9 mouse cellular contexts compared by ENCODE assay signal in genomic region chr2:122629871-122630270, GRCm38 (mm10). TPM values are rescaled to one million over a fixed set of nuclear protein-coding genes. Genes with fewer than 3 reads are reported as not detected.
DNase-seq lines count a peak whose midpoint lies in the region; ATAC-seq and TF ChIP-seq lines count a peak whose summit lies in the region.
"Had no signal": no experiment of that assay in that cellular context is flagged by ENCODE, and none has a peak within 500 bp of the region (broad histone marks: within the 10 kb centered on the region; RNA-seq: fewer than 3 reads in every experiment).

No protein-coding gene starts in this region.

- H3K4me1 ChIP-seq in forebrain, embryonic 14.5 days (ENCODE audit: control insufficient read depth, insufficient read depth, low read length) = peaks cover 13% of the 10 kb centered on the region
- peaks cover 11% of the 10 kb centered on the region; the same call in 1 of the 2 replicates for H3K4me1 ChIP-seq in limb, embryonic 13.5 days
- peaks cover 9% of the 10 kb centered on the region for H3K4me1 ChIP-seq in neural tube, embryonic 14.5 days (ENCODE audit: control insufficient read depth, insufficient read depth, low read length)

- H3K9me3 ChIP-seq in forebrain, embryonic 14.5 days (replicated peaks; ENCODE audit: control insufficient read depth, low read length) = no peaks in the 10 kb centered on the region
- H3K9me3 ChIP-seq in limb, embryonic 13.5 days = no peaks in the 10 kb centered on the region
- H3K9me3 ChIP-seq in neural tube, embryonic 14.5 days (ENCODE audit: control insufficient read depth, low read length) = no peaks in the 10 kb centered on the region

- peak overlapping the region; percentile 93 for H3K27ac ChIP-seq in layer of hippocampus, adult 2 months
- H3K27ac ChIP-seq in forebrain, embryonic 14.5 days (ENCODE audit: low read depth, low read length) = no peak overlapping the region; the same call in 1 of the 2 replicates
- H3K27ac ChIP-seq in limb, embryonic 13.5 days = no peak overlapping the region
- H3K27ac ChIP-seq in neural tube, embryonic 14.5 days (ENCODE audit: low read depth, low read length) = 0 out of 2 replicates have a peak overlapping the region, but pooled peaks have one; percentile 22

- ATAC-seq in forebrain, embryonic 14.5 days = no peak; the same call in 1 of the 2 replicates
- no peak for ATAC-seq in limb, embryonic 13.5 days (ENCODE audit: low FRiP score, low read depth)
- no peak; the same call in 1 of the 2 replicates for ATAC-seq in neural tube, embryonic 14.5 days (ENCODE audit: low read depth)
- no peak for ATAC-seq in frontal cortex, adult (ENCODE audit: low TSS enrichment)

- H3K27me3 ChIP-seq in forebrain, embryonic 14.5 days (replicated peaks; ENCODE audit: control insufficient read depth, insufficient read depth, low read length) = no peaks in the 10 kb centered on the region
- H3K27me3 ChIP-seq in limb, embryonic 13.5 days = peaks cover 5% of the 10 kb centered on the region; the same call in 1 of the 2 replicates
- no peaks in the 10 kb centered on the region for H3K27me3 ChIP-seq in neural tube, embryonic 14.5 days (ENCODE audit: control insufficient read depth, insufficient read depth, low read length)

- peak overlapping the region; percentile 92 for H3K4me3 ChIP-seq in layer of hippocampus, adult 2 months
- peak overlapping the region; percentile 99 for H3K4me3 ChIP-seq in forebrain, embryonic 14.5 days (ENCODE audit: low read depth, low read length)
- H3K4me3 ChIP-seq in limb, embryonic 13.5 days = peak overlapping the region; percentile 99
- H3K4me3 ChIP-seq in neural tube, embryonic 14.5 days (ENCODE audit: low read depth, low read length) = peak overlapping the region; percentile 100; the same call in 1 of the 2 replicates

- no peak for TF ChIP-seq CTCF in layer of hippocampus, adult 2 months (conservative IDR thresholded peaks at IDR 0.05)

- H3K4me2 ChIP-seq in forebrain, embryonic 14.5 days (ENCODE audit: low read length) = peak overlapping the region; percentile 95
- H3K4me2 ChIP-seq in limb, embryonic 13.5 days (replicated peaks) = peak overlapping the region; percentile 99
- H3K4me2 ChIP-seq in neural tube, embryonic 14.5 days (ENCODE audit: low read depth, low read length) = peak overlapping the region; percentile 97

- WGBS in forebrain, embryonic 14.5 days = 61% methylated on average over 6 of the region's 6 CpGs
- WGBS in limb, embryonic 13.5 days = 62% methylated on average over 6 of the region's 6 CpGs
- WGBS in neural tube, embryonic 14.5 days = 67% methylated on average over 6 of the region's 6 CpGs

- peak overlapping the region; percentile 94; the same call in 1 of the 2 replicates for H3K9ac ChIP-seq in forebrain, embryonic 14.5 days (ENCODE audit: low read length)
- no peak overlapping the region for H3K9ac ChIP-seq in limb, embryonic 13.5 days
- no peak overlapping the region; the same call in 1 of the 2 replicates for H3K9ac ChIP-seq in neural tube, embryonic 14.5 days (replicated peaks; ENCODE audit: low read depth, low read length)

- no peak for DNase-seq in layer of hippocampus, adult 2 months (ENCODE audit: low spot score in 2 of 2)
- DNase-seq in layer of hippocampus, postnatal 14 days (ENCODE audit: low spot score in 2 of 2) = no peak
- DNase-seq in forebrain, embryonic 14.5 days (ENCODE audit: low spot score) = no peak
- DNase-seq in thymus, postnatal 4 days = no peak
- no peak for DNase-seq in spleen, postnatal 10 days (ENCODE audit: low spot score in 2 of 2)

- H3K36me3 ChIP-seq in forebrain, embryonic 14.5 days (ENCODE audit: control insufficient read depth, insufficient read depth, low read length) = peaks cover 22% of the 10 kb centered on the region
- H3K36me3 ChIP-seq in limb, embryonic 13.5 days = peaks cover 20% of the 10 kb centered on the region
- peaks cover 7% of the 10 kb centered on the region; the same call in 1 of the 2 replicates for H3K36me3 ChIP-seq in neural tube, embryonic 14.5 days (ENCODE audit: control insufficient read depth, insufficient read depth, low read length)

RNA-seq across cellular contexts. Expression of gene AA467197, which starts 6.9 kb away (rescaled TPM):
- 1 to 10 TPM in 1 of 2 experiments, not detected in 1; 1.1 TPM for total RNA-seq in layer of hippocampus, adult 2 months (2021)
- total RNA-seq in layer of hippocampus, postnatal 14 days (2021) = not detected
- polyA plus RNA-seq in forebrain, embryonic 14.5 days (2014; fragmentation: Nextera tagmentation; extraction: Ambion mirVana) = 0.36 TPM in 1 of 2 replicates, not detected in the other
- polyA plus RNA-seq in limb, embryonic 13.5 days (2015; fragmentation: Nextera tagmentation; extraction: Ambion mirVana) = 0.62 TPM in 1 of 2 replicates, not detected in the other
- polyA plus RNA-seq in neural tube, embryonic 14.5 days (2014; fragmentation: Nextera tagmentation; extraction: Ambion mirVana) = 0.50 and 0.64 TPM in 2 replicates
- total RNA-seq: gastrocnemius, postnatal 14 days had no signal

RNA-seq across cellular contexts. Expression of gene Gatm, which starts 18.8 kb away (rescaled TPM):
- total RNA-seq in layer of hippocampus, adult 2 months (2021) = 10 to 100 TPM; 64.9 to 72.1 TPM
- total RNA-seq in layer of hippocampus, postnatal 14 days (2021) = 10 to 100 TPM; 60.3 to 64.8 TPM
- 26.1 and 32.5 TPM in 2 replicates for polyA plus RNA-seq in forebrain, embryonic 14.5 days (2014; fragmentation: Nextera tagmentation; extraction: Ambion mirVana)
- polyA plus RNA-seq in limb, embryonic 13.5 days (2015; fragmentation: Nextera tagmentation; extraction: Ambion mirVana) = 35.1 and 38.7 TPM in 2 replicates
- polyA plus RNA-seq in neural tube, embryonic 14.5 days (2014; fragmentation: Nextera tagmentation; extraction: Ambion mirVana) = 35.3 and 37.6 TPM in 2 replicates

Comparison
In these comparisons a context has a peak if more than half of its experiments do, and no peak if none do; other contexts are left out.
1. H3K27ac ChIP-seq: peak in layer of hippocampus, adult 2 months (single experiment) and neural tube, embryonic 14.5 days (single experiment); none in forebrain, embryonic 14.5 days (single experiment) and limb, embryonic 13.5 days (single experiment).
2. Peak in every context shown above with its lines, with median percentiles within 50 percentile points of each other: H3K4me3 ChIP-seq and H3K4me2 ChIP-seq.